Comparison of ENCODE assay signal across 8 mouse cellular contexts in the genomic region with DNA sequence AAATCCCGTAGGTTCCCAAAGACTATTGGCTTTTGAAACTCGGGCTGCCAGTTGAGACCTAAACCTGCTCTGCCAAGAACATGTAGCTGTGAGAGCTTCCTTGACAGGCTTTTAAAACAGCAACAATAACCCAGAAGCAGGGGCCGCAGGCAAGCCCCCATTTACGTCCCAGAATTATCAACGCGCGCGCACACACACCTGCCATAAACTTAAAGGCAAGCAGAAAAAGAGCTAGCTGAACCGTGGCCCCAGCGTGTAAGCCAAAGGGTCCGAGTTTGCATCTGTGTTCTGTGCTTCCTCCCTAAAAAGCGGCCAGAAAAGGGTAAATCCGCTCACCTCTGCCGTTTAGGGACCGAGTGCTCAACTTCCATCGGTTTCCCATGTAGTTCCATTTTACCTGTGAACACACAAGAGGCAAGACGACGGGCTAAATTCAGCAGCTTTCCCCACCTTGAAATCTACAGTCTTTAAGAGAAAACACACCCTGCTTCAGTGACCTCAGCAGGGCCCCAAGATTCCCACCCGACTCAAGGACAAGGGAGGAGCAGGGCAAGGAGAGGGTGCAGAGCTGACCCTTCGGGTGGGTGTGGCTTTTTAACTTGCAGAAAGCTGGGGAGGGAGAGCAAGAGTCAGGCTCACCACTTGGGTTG. TPM values are rescaled to one million over a fixed set of nuclear protein-coding genes. Genes with fewer than 3 reads are reported as not detected.
DNase-seq lines count a peak whose midpoint lies in the region; ATAC-seq and TF ChIP-seq lines count a peak whose summit lies in the region.

No protein-coding gene starts in this region.

- 0 out of 2 replicates have a peak, but pooled peaks cover 2% of the 10 kb centered on the region for H3K36me3 ChIP-seq in heart, embryonic 12.5 days
- no peaks in the 10 kb centered on the region for H3K36me3 ChIP-seq in heart, adult 2 months (ENCODE audit: control insufficient read depth, insufficient read depth, low read length)
- no peaks in the 10 kb centered on the region; the same call in 1 of the 2 replicates for H3K36me3 ChIP-seq in ES-E14 (ENCODE audit: control insufficient read depth, insufficient read depth, low read length, poor library complexity, severe bottlenecking)
- 0 out of 2 replicates have a peak, but pooled peaks cover 5% of the 10 kb centered on the region for H3K36me3 ChIP-seq in hindbrain, embryonic 12.5 days
- peaks cover 19% of the 10 kb centered on the region for H3K36me3 ChIP-seq in midbrain, embryonic 10.5 days

- TF ChIP-seq CTCF in heart, adult 2 months (IDR thresholded peaks at IDR 0.05): no peak

- peak overlapping the region; percentile 87 for H3K4me2 ChIP-seq in heart, embryonic 12.5 days
- peak overlapping the region; percentile 91 for H3K4me2 ChIP-seq in hindbrain, embryonic 12.5 days (replicated peaks)

- DNase-seq in heart, adult 2 months: no peak
- no peak for DNase-seq in ES-E14 (ENCODE audit: low read depth, low spot score)
- DNase-seq in midbrain, embryonic 10.5 days (ENCODE audit: low spot score): no peak
- DNase-seq in left cerebral cortex, postnatal 4 days: no peak
- DNase-seq in layer of hippocampus, adult 9-11 months: no peak

- H3K27me3 ChIP-seq in heart, embryonic 12.5 days (replicated peaks): no peaks in the 10 kb centered on the region
- H3K27me3 ChIP-seq in heart, adult 2 months (ENCODE audit: control insufficient read depth, insufficient read depth, low read length): peaks cover 31% of the 10 kb centered on the region
- no peaks in the 10 kb centered on the region for H3K27me3 ChIP-seq in hindbrain, embryonic 12.5 days
- H3K27me3 ChIP-seq in midbrain, embryonic 10.5 days (ENCODE audit: low read depth, poor library complexity, severe bottlenecking): no peaks in the 10 kb centered on the region

- no peaks in the 10 kb centered on the region for H3K79me2 ChIP-seq in heart, adult 2 months (replicated peaks; ENCODE audit: control insufficient read depth, insufficient read depth, low read length)

- ATAC-seq in heart, embryonic 12.5 days (ENCODE audit: insufficient number of reproducible peaks, low FRiP score): no peak
- no peak for ATAC-seq in hindbrain, embryonic 12.5 days (ENCODE audit: low FRiP score)
- ATAC-seq in cerebellum, adult (ENCODE audit: insufficient number of reproducible peaks, low FRiP score, low TSS enrichment): no peak

- in situ Hi-C loops in ES-E14 (cut with MboI; ENCODE audit: low sequenced_read_pairs in 2 of 2, unreplicated experiment in 2 of 2): no loop called here

- TF ChIP-seq POLR2A in heart, adult 2 months (IDR thresholded peaks at IDR 0.05; ENCODE audit: insufficient read depth, low read depth, low read length): no peak

- peak overlapping the region; percentile 73 for H3K4me3 ChIP-seq in heart, embryonic 12.5 days
- H3K4me3 ChIP-seq in heart, adult 2 months: no peak overlapping the region
- H3K4me3 ChIP-seq in ES-E14 (ENCODE audit: insufficient read depth in 1 of 2, low read depth in 1 of 2, low read length in 2 of 2, poor library complexity in 1 of 2, severe bottlenecking in 1 of 2): peak overlapping the region; percentile 89 to 90
- H3K4me3 ChIP-seq in hindbrain, embryonic 12.5 days: peak overlapping the region; percentile 97
- H3K4me3 ChIP-seq in midbrain, embryonic 10.5 days: peak overlapping the region; percentile 99

- peak overlapping the region; percentile 100 for H3K27ac ChIP-seq in heart, embryonic 12.5 days (ENCODE audit: poor library complexity, severe bottlenecking)
- H3K27ac ChIP-seq in heart, adult 2 months: no peak overlapping the region
- H3K27ac ChIP-seq in ES-E14 (ENCODE audit: insufficient read depth, low read depth, low read length, poor library complexity, severe bottlenecking): no peak overlapping the region
- H3K27ac ChIP-seq in hindbrain, embryonic 12.5 days: peak overlapping the region; percentile 98
- H3K27ac ChIP-seq in midbrain, embryonic 10.5 days (replicated peaks): peak overlapping the region; percentile 100

- TF ChIP-seq EP300 in heart, adult 2 months (IDR thresholded peaks at IDR 0.05; ENCODE audit: insufficient read depth, low read depth, low read length): no peak

- 4% methylated on average over 20 of the region's 20 CpGs for WGBS in heart, embryonic 12.5 days
- WGBS in heart, adult 2 months: 44% methylated on average over 20 of the region's 20 CpGs
- 2% methylated on average over 20 of the region's 20 CpGs for WGBS in hindbrain, embryonic 12.5 days
- 4% methylated on average over 20 of the region's 20 CpGs for WGBS in midbrain, embryonic 10.5 days

- no peaks in the 10 kb centered on the region for H3K9me3 ChIP-seq in heart, embryonic 12.5 days (replicated peaks)
- no peaks in the 10 kb centered on the region for H3K9me3 ChIP-seq in ES-E14 (ENCODE audit: control insufficient read depth, insufficient read depth, low read depth, low read length)
- H3K9me3 ChIP-seq in hindbrain, embryonic 12.5 days (replicated peaks): no peaks in the 10 kb centered on the region
- H3K9me3 ChIP-seq in midbrain, embryonic 10.5 days (replicated peaks): no peaks in the 10 kb centered on the region

- H3K9ac ChIP-seq in heart, embryonic 12.5 days: peak overlapping the region; percentile 91
- H3K9ac ChIP-seq in heart, adult 2 months (ENCODE audit: low read depth, low read length): no peak overlapping the region
- peak overlapping the region; percentile 91 for H3K9ac ChIP-seq in ES-E14 (ENCODE audit: insufficient read depth, low read depth, low read length, poor library complexity, severe bottlenecking)
- H3K9ac ChIP-seq in hindbrain, embryonic 12.5 days: peak overlapping the region; percentile 97

- intact Hi-C loops in heart, adult 2 months (cut with DNase I): no loop called here
- intact Hi-C loops in left cerebral cortex, postnatal 4 days (cut with DNase I): loop anchor here (5.0 kb wide), 1 partner anchor 156 kb away; no protein-coding TSS in a partner anchor

- peaks cover 45% of the 10 kb centered on the region for H3K4me1 ChIP-seq in heart, embryonic 12.5 days (replicated peaks)
- H3K4me1 ChIP-seq in heart, adult 2 months (ENCODE audit: control insufficient read depth, insufficient read depth, low read length): peaks cover 1% of the 10 kb centered on the region
- H3K4me1 ChIP-seq in ES-E14 (ENCODE audit: control insufficient read depth in 2 of 2, insufficient read depth in 2 of 2, low read length in 2 of 2, poor library complexity in 1 of 2): peaks cover 14 to 15% of the 10 kb centered on the region in 2 experiments
- peaks cover 43% of the 10 kb centered on the region for H3K4me1 ChIP-seq in hindbrain, embryonic 12.5 days
- peaks cover 54% of the 10 kb centered on the region for H3K4me1 ChIP-seq in midbrain, embryonic 10.5 days

TF ChIP-seq in ES-E14, 5 proteins besides CTCF, POLR2A, EP300 and RAD21:
- TF ChIP-seq CHD2 (IDR thresholded peaks at IDR 0.05; ENCODE audit: low read depth, low read length): no peak
- no peak for TF ChIP-seq ZC3H11A (IDR thresholded peaks at IDR 0.05; ENCODE audit: borderline replicate concordance, low read depth, low read length)
- TF ChIP-seq HCFC1 (IDR thresholded peaks at IDR 0.05; ENCODE audit: borderline replicate concordance, insufficient read depth, low read length): no peak
- TF ChIP-seq MAFK (IDR thresholded peaks at IDR 0.05; ENCODE audit: insufficient read depth, low read depth, low read length): no peak
- TF ChIP-seq ZNF384 (IDR thresholded peaks at IDR 0.05; ENCODE audit: low read depth, low read length): no peak

RNA-seq across cellular contexts. Expression of a gene that starts 1.7 kb away (rescaled TPM):
- polyA plus RNA-seq in heart, embryonic 12.5 days (2016; fragmentation: Nextera tagmentation; extraction: Ambion mirVana): 68.6 and 69.2 TPM in 2 replicates
- total RNA-seq in heart, adult 2 months (2021): not detected
- not detected in 2 replicates for polyA plus RNA-seq in heart, adult 2 months (2012; rRNA removed)
- total RNA-seq in ES-E14 (2012; rRNA removed): 20.0 and 32.8 TPM in 2 replicates
- polyA plus RNA-seq in hindbrain, embryonic 12.5 days (2016; fragmentation: Nextera tagmentation; extraction: Ambion mirVana): 95.3 and 100 TPM in 2 replicates
- polyA plus RNA-seq in midbrain, embryonic 10.5 days (2016; fragmentation: Nextera tagmentation; extraction: Ambion mirVana): 134 and 148 TPM in 2 replicates
- total RNA-seq in left cerebral cortex, postnatal 4 days (2021): 1 to 10 TPM; 5.0 to 6.5 TPM

RNA-seq across cellular contexts. Expression of a gene that starts 50.8 kb away (rescaled TPM):
- 72.2 and 72.5 TPM in 2 replicates for polyA plus RNA-seq in heart, embryonic 12.5 days (2016; fragmentation: Nextera tagmentation; extraction: Ambion mirVana)
- 10 to 100 TPM; 23.1 to 26.4 TPM for total RNA-seq in heart, adult 2 months (2021)
- polyA plus RNA-seq in heart, adult 2 months (2012; rRNA removed): 21.0 and 38.4 TPM in 2 replicates
- total RNA-seq in ES-E14 (2012; rRNA removed): 105 and 136 TPM in 2 replicates
- polyA plus RNA-seq in hindbrain, embryonic 12.5 days (2016; fragmentation: Nextera tagmentation; extraction: Ambion mirVana): 142 and 148 TPM in 2 replicates
- polyA plus RNA-seq in midbrain, embryonic 10.5 days (2016; fragmentation: Nextera tagmentation; extraction: Ambion mirVana): 121 and 126 TPM in 2 replicates
- 10 to 100 TPM; 91.9 to 94.1 TPM for total RNA-seq in left cerebral cortex, postnatal 4 days (2021)

Comparison
In these comparisons a context has a peak if more than half of its experiments do, and no peak if none do; other contexts are left out.
1. H3K27ac ChIP-seq: peak in heart, embryonic 12.5 days (single experiment), hindbrain, embryonic 12.5 days (single experiment) and midbrain, embryonic 10.5 days (single experiment); none in heart, adult 2 months (single experiment) and ES-E14 (single experiment).
2. RNA of a gene that starts 1.7 kb away (polyA plus RNA-seq): 134 to 148 TPM in midbrain, embryonic 10.5 days, 95.3 to 100 TPM in hindbrain, embryonic 12.5 days and 68.6 to 69.2 TPM in heart, embryonic 12.5 days; not detected in heart, adult 2 months; every median in the first group is over 10 times any median in the second.